Comparison of ENCODE assay signal across 8 mouse cellular contexts in genomic region chr10:85624504-85625169, GRCm38 (mm10).
A peak's percentile ranks its signal among the peaks of the same experiment; 100 is the strongest.
DNase-seq lines count a peak whose midpoint lies in the region; ATAC-seq and TF ChIP-seq lines count a peak whose summit lies in the region.

No protein-coding gene starts in this region.

- peak; percentile 76 for DNase-seq in cerebellum, adult 11-12 months
- DNase-seq in forebrain, postnatal 0 days: peak; percentile 80
- peak; percentile 38 for DNase-seq in layer of hippocampus, adult 9-11 months
- peak; percentile 63 for DNase-seq in lung, embryonic 14.5 days
- peak; percentile 35 for DNase-seq in ovary, adult 18-20 months (ENCODE audit: low spot score)
- peak; percentile 40 for DNase-seq in thymus, postnatal 4 days

- no peaks in the 10 kb centered on the region for H3K9me3 ChIP-seq in E14TG2a.4 (ENCODE audit: low read length)
- H3K9me3 ChIP-seq in forebrain, postnatal 0 days (ENCODE audit: low read length): no peaks in the 10 kb centered on the region
- no peaks in the 10 kb centered on the region for H3K9me3 ChIP-seq in hindbrain, embryonic 12.5 days (replicated peaks)
- no peaks in the 10 kb centered on the region for H3K9me3 ChIP-seq in lung, embryonic 14.5 days (ENCODE audit: low read depth, low read length)

- peak overlapping the region; percentile 71 for H3K27ac ChIP-seq in forebrain, postnatal 0 days (ENCODE audit: low read depth, low read length)
- no peak overlapping the region for H3K27ac ChIP-seq in hindbrain, embryonic 12.5 days
- no peak overlapping the region for H3K27ac ChIP-seq in lung, embryonic 14.5 days (ENCODE audit: low read depth)

- H3K4me1 ChIP-seq in E14TG2a.4 (replicated peaks; ENCODE audit: low read depth, low read length): peaks cover 19% of the 10 kb centered on the region
- H3K4me1 ChIP-seq in forebrain, postnatal 0 days (ENCODE audit: insufficient read depth): no peaks in the 10 kb centered on the region; the same call in 1 of the 2 replicates
- 0 out of 2 replicates have a peak, but pooled peaks cover 5% of the 10 kb centered on the region for H3K4me1 ChIP-seq in hindbrain, embryonic 12.5 days
- no peaks in the 10 kb centered on the region for H3K4me1 ChIP-seq in lung, embryonic 14.5 days (ENCODE audit: insufficient read depth)

- H3K4me2 ChIP-seq in forebrain, postnatal 0 days (ENCODE audit: low read depth): peak overlapping the region; percentile 68
- H3K4me2 ChIP-seq in hindbrain, embryonic 12.5 days (replicated peaks): peak overlapping the region; percentile 72
- peak overlapping the region; percentile 64 for H3K4me2 ChIP-seq in lung, embryonic 14.5 days

- peak; percentile 85 for ATAC-seq in forebrain, postnatal 0 days
- peak; percentile 80 for ATAC-seq in hindbrain, embryonic 12.5 days (ENCODE audit: low FRiP score)
- peak; percentile 80 for ATAC-seq in lung, embryonic 14.5 days (ENCODE audit: insufficient read depth)

- TF ChIP-seq CTCF in E14TG2a.4 (conservative IDR thresholded peaks at IDR 0.05; ENCODE audit: low read length): peak; percentile 20; the same call in 1 of the 2 replicates
- peak; percentile 79 for TF ChIP-seq CTCF in forebrain, postnatal 0 days (IDR thresholded peaks at IDR 0.05; ENCODE audit: low read depth)
- TF ChIP-seq CTCF in lung, embryonic 14.5 days (IDR thresholded peaks at IDR 0.05; ENCODE audit: low read depth): peak; percentile 75

- 2% methylated on average over 31 of the region's 31 CpGs for WGBS in forebrain, postnatal 0 days
- 6% methylated on average over 31 of the region's 31 CpGs for WGBS in hindbrain, embryonic 12.5 days
- 5% methylated on average over 31 of the region's 31 CpGs for WGBS in lung, embryonic 14.5 days

- no peaks in the 10 kb centered on the region for H3K36me3 ChIP-seq in E14TG2a.4 (ENCODE audit: insufficient read depth, low read length)
- no peaks in the 10 kb centered on the region for H3K36me3 ChIP-seq in forebrain, postnatal 0 days (ENCODE audit: insufficient read depth)
- H3K36me3 ChIP-seq in hindbrain, embryonic 12.5 days: no peaks in the 10 kb centered on the region
- no peaks in the 10 kb centered on the region for H3K36me3 ChIP-seq in lung, embryonic 14.5 days (ENCODE audit: insufficient read depth)

- peak overlapping the region; percentile 56 for H3K9ac ChIP-seq in forebrain, postnatal 0 days
- H3K9ac ChIP-seq in hindbrain, embryonic 12.5 days: peak overlapping the region; percentile 53
- H3K9ac ChIP-seq in lung, embryonic 14.5 days: peak overlapping the region; percentile 30; the same call in 1 of the 2 replicates

- peaks cover 5% of the 10 kb centered on the region for H3K27me3 ChIP-seq in E14TG2a.4 (ENCODE audit: insufficient read depth, low read length)
- no peaks in the 10 kb centered on the region for H3K27me3 ChIP-seq in forebrain, postnatal 0 days (ENCODE audit: insufficient read depth, low read length)
- H3K27me3 ChIP-seq in hindbrain, embryonic 12.5 days: peaks cover 3% of the 10 kb centered on the region; the same call in 1 of the 2 replicates
- H3K27me3 ChIP-seq in lung, embryonic 14.5 days (ENCODE audit: insufficient read depth, low read length): peaks cover 5% of the 10 kb centered on the region; the same call in 1 of the 2 replicates

- peak overlapping the region; percentile 73 for H3K4me3 ChIP-seq in E14TG2a.4 (replicated peaks; ENCODE audit: low read length)
- H3K4me3 ChIP-seq in forebrain, postnatal 0 days (ENCODE audit: low read depth, low read length): peak overlapping the region; percentile 42
- peak overlapping the region; percentile 39 for H3K4me3 ChIP-seq in hindbrain, embryonic 12.5 days
- peak overlapping the region; percentile 32 for H3K4me3 ChIP-seq in lung, embryonic 14.5 days (ENCODE audit: low read depth, low read length)

Comparison
In these comparisons a context has a peak if more than half of its experiments do, and no peak if none do; other contexts are left out.
1. CTCF ChIP-seq: peak in every context shown above with its lines; median percentile 79 in forebrain, postnatal 0 days; 75 in lung, embryonic 14.5 days; 20 in E14TG2a.4.